Mouse (Mus musculus) thymus, adult 2 months (tissue): ENCODE measurements around the gene Mthfr.

Experiments used
- CTCF ChIP-seq: fragments of 200-500 bp; IDR thresholded peaks from 2 replicates; pipeline ENCODE4 v1.5.1; 2012; ENCODE audit warnings: mild to moderate bottlenecking, control low read depth, low read length, moderate library complexity, borderline replicate concordance; ENCODE audit not compliant: control insufficient read depth, poor library complexity, insufficient read depth; ENCODE audit errors: extremely low read depth
- POLR2A ChIP-seq: fragments of 200-500 bp; IDR thresholded peaks from 2 replicates; pipeline ENCODE4 v1.6.1; 2012; ENCODE audit warnings: mild to moderate bottlenecking, low read length, control low read depth, moderate library complexity; ENCODE audit not compliant: control insufficient read depth, poor library complexity, insufficient read depth; ENCODE audit errors: extremely low read depth

- TF ChIP-seq CTCF (no peak), POLR2A (no peak)
These were observed 38.6 kb upstream of the Mthfr start, which contains the start of gene Nppa for GRCm38 (mm10) chr4:148000202-148000772.
